ENCODE assay signal across 9 mouse cellular contexts in genomic region chr12:111425258-111425657, GRCm38 (mm10). TPM values are rescaled to one million over a fixed set of nuclear protein-coding genes. Genes with fewer than 3 reads are reported as not detected.
A peak's percentile ranks its signal among the peaks of the same experiment; 100 is the strongest.
DNase-seq lines count a peak whose midpoint lies in the region; ATAC-seq and TF ChIP-seq lines count a peak whose summit lies in the region.
"Had no signal": no experiment of that assay in that cellular context is flagged by ENCODE, and none has a peak within 500 bp of the region (broad histone marks: within the 10 kb centered on the region; RNA-seq: fewer than 3 reads in every experiment).

No protein-coding gene starts in this region.

- H3K4me3 ChIP-seq in hindbrain, postnatal 0 days (ENCODE audit: low read length), result no peak overlapping the region
- H3K4me3 ChIP-seq: heart, embryonic 15.5 days had no signal

- no peaks in the 10 kb centered on the region for H3K9me3 ChIP-seq in hindbrain, postnatal 0 days (ENCODE audit: low read length)
- H3K9me3 ChIP-seq: heart, embryonic 15.5 days had no signal

- DNase-seq in NIH3T3 (ENCODE audit: low read depth), result peak; percentile 91
- peak; percentile 79 for DNase-seq in cerebellum, adult 9-10 months
- peak; percentile 66 to 81 for DNase-seq in frontal cortex, postnatal 14 days (ENCODE audit: low spot score in 2 of 2)
- peak; percentile 84 for DNase-seq in hindbrain, postnatal 0 days (ENCODE audit: low spot score)
- peak; percentile 55 for DNase-seq in left cerebral cortex, adult 11 months (ENCODE audit: low spot score)
- DNase-seq in right cerebral cortex, postnatal 25 days, result peak; percentile 68
- DNase-seq in yolk sac, embryonic 10.5 days (ENCODE audit: low spot score), result peak; percentile 65

- H3K36me3 ChIP-seq in hindbrain, postnatal 0 days (ENCODE audit: insufficient read depth, low read length), result no peaks in the 10 kb centered on the region
- H3K36me3 ChIP-seq: heart, embryonic 15.5 days had no signal

- H3K4me1 ChIP-seq in hindbrain, postnatal 0 days (ENCODE audit: insufficient read depth, low read length), result peaks cover 17% of the 10 kb centered on the region; the same call in 1 of the 2 replicates

- no peak overlapping the region for H3K4me2 ChIP-seq in hindbrain, postnatal 0 days (ENCODE audit: low read depth, low read length)
- H3K4me2 ChIP-seq: heart, embryonic 15.5 days had no signal

- H3K9ac ChIP-seq in hindbrain, postnatal 0 days (replicated peaks; ENCODE audit: low read length), result no peak overlapping the region
- H3K9ac ChIP-seq: heart, embryonic 15.5 days had no signal

- peaks cover 37% of the 10 kb centered on the region for H3K27me3 ChIP-seq in hindbrain, postnatal 0 days (ENCODE audit: insufficient read depth, low read length)

- peak; percentile 87 for TF ChIP-seq CTCF in hindbrain, postnatal 0 days (IDR thresholded peaks at IDR 0.05; ENCODE audit: low read depth)

- peak; percentile 15 for ATAC-seq in hindbrain, postnatal 0 days
- peak; percentile 56 for ATAC-seq in megakaryocyte-erythroid progenitor cell, adult 5-6 weeks (replicated peaks; ENCODE audit: low FRiP score, low TSS enrichment, poor library complexity, severe bottlenecking)

- H3K27ac ChIP-seq in hindbrain, postnatal 0 days, result no peak overlapping the region
- H3K27ac ChIP-seq: heart, embryonic 15.5 days had no signal

- WGBS in hindbrain, postnatal 0 days, result 6% methylated on average over 15 of the region's 15 CpGs

RNA-seq across cellular contexts. Expression of gene Exoc3l4, which starts 8.4 kb away (rescaled TPM):
- 0.99 and 2.9 TPM in 2 replicates for total RNA-seq in hindbrain, postnatal 0 days (2014; rRNA removed)
- polyA plus RNA-seq in hindbrain, postnatal 0 days (2015; fragmentation: Nextera tagmentation; extraction: Ambion mirVana), result 1.7 and 2.3 TPM in 2 replicates
- total RNA-seq in megakaryocyte-erythroid progenitor cell, adult 5-6 weeks (2014; fragmentation: Nextera tagmentation), result 0.27 TPM in 1 of 2 replicates, not detected in the other
- not detected in 2 replicates for total RNA-seq in megakaryocyte-erythroid progenitor cell, adult 5-6 weeks (2017)

RNA-seq across cellular contexts. Expression of gene Tnfaip2, which starts 17.0 kb away (rescaled TPM):
- total RNA-seq in hindbrain, postnatal 0 days (2014; rRNA removed), result 0.14 and 1.4 TPM in 2 replicates
- polyA plus RNA-seq in hindbrain, postnatal 0 days (2015; fragmentation: Nextera tagmentation; extraction: Ambion mirVana), result 0.99 and 1.7 TPM in 2 replicates
- total RNA-seq in megakaryocyte-erythroid progenitor cell, adult 5-6 weeks (2014; fragmentation: Nextera tagmentation), result 163 and 178 TPM in 2 replicates
- 102 and 149 TPM in 2 replicates for total RNA-seq in megakaryocyte-erythroid progenitor cell, adult 5-6 weeks (2017)

RNA-seq across cellular contexts. Expression of gene Lbhd2, which starts 18.6 kb away (rescaled TPM):
- total RNA-seq in hindbrain, postnatal 0 days (2014; rRNA removed), result 4.3 and 11.8 TPM in 2 replicates
- polyA plus RNA-seq in hindbrain, postnatal 0 days (2015; fragmentation: Nextera tagmentation; extraction: Ambion mirVana), result 6.0 and 7.8 TPM in 2 replicates
- total RNA-seq in megakaryocyte-erythroid progenitor cell, adult 5-6 weeks (2014; fragmentation: Nextera tagmentation), result not detected in 2 replicates
- total RNA-seq in megakaryocyte-erythroid progenitor cell, adult 5-6 weeks (2017), result not detected in 2 replicates

RNA-seq across cellular contexts. Expression of gene Cdc42bpb, which starts 47.7 kb away (rescaled TPM):
- 229 and 236 TPM in 2 replicates for total RNA-seq in hindbrain, postnatal 0 days (2014; rRNA removed)
- 28.4 and 30.4 TPM in 2 replicates for polyA plus RNA-seq in hindbrain, postnatal 0 days (2015; fragmentation: Nextera tagmentation; extraction: Ambion mirVana)
- total RNA-seq in megakaryocyte-erythroid progenitor cell, adult 5-6 weeks (2014; fragmentation: Nextera tagmentation), result 7.9 and 11.5 TPM in 2 replicates
- 2.6 and 9.6 TPM in 2 replicates for total RNA-seq in megakaryocyte-erythroid progenitor cell, adult 5-6 weeks (2017)

Comparison
In these comparisons a context has a peak if more than half of its experiments do, and no peak if none do; other contexts are left out.
1. RNA of gene Tnfaip2, which starts 17.0 kb away (total RNA-seq): 102 to 178 TPM in megakaryocyte-erythroid progenitor cell, adult 5-6 weeks; 0.14 to 1.4 TPM in hindbrain, postnatal 0 days; every median in the first group is over 10 times any median in the second.
2. Peak in every context shown above with its lines, with median percentiles within 50 percentile points of each other: DNase-seq.